Comparison of ENCODE assay signal across 8 mouse cellular contexts in the genomic region with DNA sequence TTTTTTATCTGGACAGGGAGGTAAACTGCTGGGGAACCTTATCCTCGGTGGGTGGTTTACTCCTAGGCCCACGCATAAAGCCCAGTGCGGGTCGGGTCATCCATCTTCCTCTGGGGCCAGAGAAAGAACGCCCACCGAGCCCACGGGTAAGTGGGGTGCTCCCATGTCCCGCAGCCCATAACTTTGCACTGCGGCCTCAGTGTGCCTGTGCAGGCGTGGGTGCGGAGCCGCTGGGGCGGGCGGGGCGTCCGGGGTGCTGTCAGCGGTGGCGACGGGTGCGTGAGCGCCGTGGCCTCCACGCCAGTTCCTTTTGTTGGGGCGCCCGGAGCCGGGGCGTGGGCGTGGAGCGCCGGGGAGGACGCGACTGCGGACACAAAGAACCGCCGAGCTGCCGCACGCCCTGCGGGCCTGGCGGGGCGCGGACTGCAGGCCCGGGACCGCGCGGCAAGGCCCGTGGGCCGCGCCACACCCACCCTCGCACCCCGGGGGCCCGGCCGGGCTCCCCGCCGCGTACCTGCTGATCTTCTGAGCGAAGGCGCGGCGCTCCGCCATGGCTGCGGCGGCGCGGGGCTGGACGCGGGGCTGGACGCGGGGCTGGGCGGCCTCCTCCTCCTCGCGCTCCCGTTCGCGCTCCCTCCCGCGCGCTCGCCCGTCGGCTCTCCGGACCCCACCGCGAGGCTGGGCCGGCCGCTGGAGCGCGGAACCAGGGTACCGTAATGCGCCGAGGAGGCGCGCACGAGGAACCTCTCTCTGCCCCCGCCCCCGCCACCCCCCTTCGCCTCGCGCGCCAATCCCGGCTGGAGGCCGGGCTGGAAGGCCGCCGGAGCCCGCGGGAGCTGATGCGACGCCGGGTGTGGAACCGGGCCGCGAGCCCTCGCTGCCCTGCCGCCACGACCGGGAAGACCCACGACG. TPM values are rescaled to one million over a fixed set of nuclear protein-coding genes. Genes with fewer than 3 reads are reported as not detected.
A peak's percentile ranks its signal among the peaks of the same experiment; 100 is the strongest.
DNase-seq lines count a peak whose midpoint lies in the region; ATAC-seq and TF ChIP-seq lines count a peak whose summit lies in the region.

A gene (minus strand): TSS at position 705 of the 912 bp plus-strand sequence.

- no peak within 1 kb of the TSS for H3K27ac ChIP-seq in brown adipose tissue, adult 24 weeks (replicated peaks; ENCODE audit: low read depth, low read length)
- H3K27ac ChIP-seq in heart, embryonic 10.5 days, result peak within 1 kb of the TSS; percentile 99
- H3K27ac ChIP-seq in kidney, embryonic 14.5 days (ENCODE audit: low read depth, low read length), result peak within 1 kb of the TSS; percentile 81; the same call in 1 of the 2 replicates
- peak within 1 kb of the TSS; percentile 85 for H3K27ac ChIP-seq in limb, embryonic 14.5 days (replicated peaks; ENCODE audit: low read depth, low read length)
- H3K27ac ChIP-seq in midbrain, embryonic 15.5 days, result peak within 1 kb of the TSS; percentile 85

- WGBS in heart, embryonic 10.5 days, result under 1% methylated on average over 87 of the region's 117 CpGs
- under 1% methylated on average over 75 of the region's 117 CpGs for WGBS in kidney, embryonic 14.5 days
- WGBS in limb, embryonic 14.5 days, result 1% methylated on average over 39 of the region's 117 CpGs
- under 1% methylated on average over 98 of the region's 117 CpGs for WGBS in midbrain, embryonic 15.5 days

- no peaks in the 10 kb centered on the region for H3K27me3 ChIP-seq in erythroblast, embryonic 14.5 days (ENCODE audit: control insufficient read depth)
- H3K27me3 ChIP-seq in heart, embryonic 10.5 days (ENCODE audit: insufficient read depth, poor library complexity, severe bottlenecking), result no peaks in the 10 kb centered on the region
- 0 out of 2 replicates have a peak, but pooled peaks cover 3% of the 10 kb centered on the region for H3K27me3 ChIP-seq in kidney, embryonic 14.5 days (ENCODE audit: control insufficient read depth, insufficient read depth, low read length)
- no peaks in the 10 kb centered on the region for H3K27me3 ChIP-seq in limb, embryonic 14.5 days (ENCODE audit: control insufficient read depth, insufficient read depth, low read length)
- H3K27me3 ChIP-seq in midbrain, embryonic 15.5 days (replicated peaks), result no peaks in the 10 kb centered on the region

- peak within 1 kb of the TSS; percentile 98 for H3K9ac ChIP-seq in kidney, embryonic 14.5 days (ENCODE audit: low read depth, low read length)
- peak within 1 kb of the TSS; percentile 98 for H3K9ac ChIP-seq in limb, embryonic 14.5 days (ENCODE audit: low read depth, low read length, severe bottlenecking)
- H3K9ac ChIP-seq in midbrain, embryonic 15.5 days, result peak within 1 kb of the TSS; percentile 88

- peak within 1 kb of the TSS; percentile 81 for H3K4me3 ChIP-seq in brown adipose tissue, adult 24 weeks (ENCODE audit: insufficient read depth, low read depth, low read length)
- peak within 1 kb of the TSS; percentile 81 for H3K4me3 ChIP-seq in erythroblast, embryonic 14.5 days (replicated peaks)
- H3K4me3 ChIP-seq in heart, embryonic 10.5 days, result peak within 1 kb of the TSS; percentile 99
- H3K4me3 ChIP-seq in kidney, embryonic 14.5 days (ENCODE audit: low read length), result peak within 1 kb of the TSS; percentile 95
- peak within 1 kb of the TSS; percentile 92 for H3K4me3 ChIP-seq in limb, embryonic 14.5 days (replicated peaks; ENCODE audit: low read length)
- peak within 1 kb of the TSS; percentile 96 for H3K4me3 ChIP-seq in midbrain, embryonic 15.5 days

- TF ChIP-seq POLR2A in limb, embryonic 14.5 days (IDR thresholded peaks at IDR 0.05; ENCODE audit: borderline replicate concordance, extremely low read depth, insufficient read depth, insufficient read length), result no peak

- ATAC-seq in kidney, embryonic 14.5 days (ENCODE audit: low FRiP score, low TSS enrichment), result peak; percentile 96
- ATAC-seq in limb, embryonic 14.5 days (ENCODE audit: low FRiP score, low read depth), result peak; percentile 96
- ATAC-seq in midbrain, embryonic 15.5 days (replicated peaks), result peak; percentile 95

- no peaks in the 10 kb centered on the region for H3K9me3 ChIP-seq in erythroblast, embryonic 14.5 days (ENCODE audit: control insufficient read depth, low read length)
- H3K9me3 ChIP-seq in heart, embryonic 10.5 days, result no peaks in the 10 kb centered on the region
- no peaks in the 10 kb centered on the region for H3K9me3 ChIP-seq in kidney, embryonic 14.5 days (ENCODE audit: control insufficient read depth, low read length)
- no peaks in the 10 kb centered on the region for H3K9me3 ChIP-seq in limb, embryonic 14.5 days (ENCODE audit: control insufficient read depth, low read length)
- no peaks in the 10 kb centered on the region for H3K9me3 ChIP-seq in midbrain, embryonic 15.5 days

- H3K4me1 ChIP-seq in brown adipose tissue, adult 24 weeks (ENCODE audit: control insufficient read depth, insufficient read depth, insufficient read length, low read length), result peaks cover 4% of the 10 kb centered on the region; the same call in 1 of the 2 replicates
- peaks cover 33% of the 10 kb centered on the region for H3K4me1 ChIP-seq in erythroblast, embryonic 14.5 days (ENCODE audit: control insufficient read depth)
- H3K4me1 ChIP-seq in heart, embryonic 10.5 days, result peaks cover 38% of the 10 kb centered on the region
- H3K4me1 ChIP-seq in kidney, embryonic 14.5 days (ENCODE audit: control insufficient read depth, insufficient read depth, low read length), result peaks cover 19% of the 10 kb centered on the region; the same call in 1 of the 2 replicates
- H3K4me1 ChIP-seq in limb, embryonic 14.5 days (ENCODE audit: control insufficient read depth, insufficient read depth, low read length), result peaks cover 31% of the 10 kb centered on the region
- H3K4me1 ChIP-seq in midbrain, embryonic 15.5 days, result peaks cover 50% of the 10 kb centered on the region

- H3K4me2 ChIP-seq in kidney, embryonic 14.5 days (replicated peaks; ENCODE audit: low read depth, low read length), result peak within 1 kb of the TSS; percentile 69
- H3K4me2 ChIP-seq in limb, embryonic 14.5 days (replicated peaks; ENCODE audit: low read depth, low read length, severe bottlenecking), result peak within 1 kb of the TSS; percentile 81
- peak within 1 kb of the TSS; percentile 49 for H3K4me2 ChIP-seq in midbrain, embryonic 15.5 days

- no peaks in the 10 kb centered on the region for H3K36me3 ChIP-seq in erythroblast, embryonic 14.5 days (ENCODE audit: control insufficient read depth)
- H3K36me3 ChIP-seq in heart, embryonic 10.5 days, result no peaks in the 10 kb centered on the region
- no peaks in the 10 kb centered on the region for H3K36me3 ChIP-seq in kidney, embryonic 14.5 days (ENCODE audit: control insufficient read depth, insufficient read depth, low read length)
- H3K36me3 ChIP-seq in limb, embryonic 14.5 days (ENCODE audit: control insufficient read depth, insufficient read depth, low read length), result no peaks in the 10 kb centered on the region
- no peaks in the 10 kb centered on the region for H3K36me3 ChIP-seq in midbrain, embryonic 15.5 days (replicated peaks)

- DNase-seq in 3T3-L1 (ENCODE audit: low read depth, low spot score), result peak; percentile 75
- DNase-seq in heart, embryonic 10.5 days (ENCODE audit: low spot score), result peak; percentile 90
- DNase-seq in limb, embryonic 14.5 days (ENCODE audit: low spot score), result peak; percentile 95
- peak; percentile 23 to 33 for DNase-seq in spleen, postnatal 14 days (ENCODE audit: low spot score in 2 of 2)

RNA-seq across cellular contexts. Expression of the gene that starts here (rescaled TPM):
- 13.4 and 15.3 TPM in 2 replicates for polyA plus RNA-seq in brown adipose tissue, adult 24 weeks (2012; ENCODE audit: insufficient read depth, insufficient read length, missing spikeins)
- polyA plus RNA-seq in erythroblast, embryonic 14.5 days (2012), result 0.07 and 0.39 TPM in 2 replicates
- 41.3 and 46.6 TPM in 2 replicates for polyA plus RNA-seq in heart, embryonic 10.5 days (2016; fragmentation: Nextera tagmentation; extraction: Ambion mirVana)
- polyA plus RNA-seq in kidney, embryonic 14.5 days (2014; fragmentation: Nextera tagmentation; extraction: Ambion mirVana), result 63.1 and 84.5 TPM in 2 replicates
- 120 and 154 TPM in 2 replicates for polyA plus RNA-seq in limb, embryonic 14.5 days (2012; rRNA removed)
- 73.2 and 75.0 TPM in 2 replicates for polyA plus RNA-seq in limb, embryonic 14.5 days (2014; fragmentation: Nextera tagmentation; extraction: Ambion mirVana)
- polyA plus RNA-seq in midbrain, embryonic 15.5 days (2015; fragmentation: Nextera tagmentation; extraction: Ambion mirVana), result 71.1 and 71.7 TPM in 2 replicates

Comparison
In these comparisons a context has a peak if more than half of its experiments do, and no peak if none do; other contexts are left out.
1. RNA of the gene that starts here (polyA plus RNA-seq): 73.2 to 154 TPM in limb, embryonic 14.5 days, 63.1 to 84.5 TPM in kidney, embryonic 14.5 days, 71.1 to 71.7 TPM in midbrain, embryonic 15.5 days, 41.3 to 46.6 TPM in heart, embryonic 10.5 days and 13.4 to 15.3 TPM in brown adipose tissue, adult 24 weeks; 0.07 to 0.39 TPM in erythroblast, embryonic 14.5 days; every median in the first group is over 10 times any median in the second.
2. DNase-seq: peak in every context shown above with its lines; median percentile 95 in limb, embryonic 14.5 days; 90 in heart, embryonic 10.5 days; 75 in 3T3-L1; 28 in spleen, postnatal 14 days.
3. Peak in every context shown above with its lines, with median percentiles within 50 percentile points of each other: H3K4me3 ChIP-seq, ATAC-seq, H3K4me2 ChIP-seq and H3K9ac ChIP-seq.